Mouse (Mus musculus): ENCODE measurements around the gene Stx6.

GRCm38 (mm10) chr1:155222101-155222669 lies 63.7 kb downstream of the Stx6 start:
- no peak for TF ChIP-seq IRF4 (IDR thresholded peaks at IDR 0.05; ENCODE audit: low read depth, low read length)
- no peak for TF ChIP-seq GABPA (IDR thresholded peaks at IDR 0.05; ENCODE audit: insufficient replicate concordance, low read depth, low read length)
- no peak for TF ChIP-seq CTCF (conservative IDR thresholded peaks at IDR 0.05 in 1 of 2, IDR thresholded peaks at IDR 0.05 in 1 of 2; ENCODE audit: low read depth in 2 of 2, low read length in 2 of 2)
- no peak for TF ChIP-seq UBTF (IDR thresholded peaks at IDR 0.05; ENCODE audit: low read depth, low read length)
- TF ChIP-seq SMC3 (IDR thresholded peaks at IDR 0.05; ENCODE audit: low read depth, low read length): no peak
- no peak for TF ChIP-seq MAX (IDR thresholded peaks at IDR 0.05; ENCODE audit: low read length)
- no peak for TF ChIP-seq KAT2A (IDR thresholded peaks at IDR 0.05; ENCODE audit: insufficient replicate concordance, low read length)
- no peak for TF ChIP-seq NRF1 (IDR thresholded peaks at IDR 0.05; ENCODE audit: low read depth, low read length)
- TF ChIP-seq MEF2A (IDR thresholded peaks at IDR 0.05; ENCODE audit: borderline replicate concordance, low read depth, low read length): no peak
- TF ChIP-seq E2F4 (IDR thresholded peaks at IDR 0.05; ENCODE audit: insufficient replicate concordance, low read depth, low read length): no peak
- no peak for TF ChIP-seq ZC3H11A (IDR thresholded peaks at IDR 0.05; ENCODE audit: low read depth, low read length)
- no peak for TF ChIP-seq POLR2A (IDR thresholded peaks at IDR 0.05; ENCODE audit: low read depth, low read length)
